Mouse (Mus musculus) erythroblast, embryonic 14.5 days (primary cell): ENCODE results near the gene Tmem45a.

Experiments used
- GATA1 ChIP-seq: IDR thresholded peaks from 2 replicates; pipeline ENCODE4 v1.6.1; 2012; ENCODE audit warnings: low read length, inconsistent platforms, mixed read lengths
- TAL1 ChIP-seq: IDR thresholded peaks from 3 replicates; pipeline ENCODE4 v1.6.1; 2012; ENCODE audit warnings: low read length, inconsistent platforms, mixed read lengths

- no peak for TF ChIP-seq GATA1
- TF ChIP-seq TAL1 = no peak
Observed at GRCm38 (mm10) chr16:56870458-56870857, 15.5 kb downstream of the Tmem45a start.
